In the genomic region with DNA sequence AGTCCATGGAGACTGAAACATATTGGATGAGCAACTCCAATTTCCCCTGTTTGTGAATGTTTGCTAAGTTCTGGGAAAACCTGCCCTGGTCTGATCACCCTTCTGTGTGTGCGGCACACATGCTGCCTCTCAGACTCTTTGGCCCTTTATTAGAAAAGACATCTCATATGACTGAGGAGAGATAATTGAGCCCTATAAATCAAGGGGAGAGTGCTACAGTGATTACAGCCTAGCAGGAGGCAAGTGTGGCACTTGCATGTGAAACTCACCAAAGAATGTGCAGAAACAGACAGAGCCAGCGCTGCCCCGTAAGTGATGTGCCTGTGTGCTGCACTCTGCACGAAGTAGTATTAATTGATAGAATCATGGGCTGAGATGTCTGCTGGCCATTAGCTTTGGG, we compare ENCODE assay signal across 30 mouse cellular contexts.
DNase-seq lines count a peak whose midpoint lies in the region; ATAC-seq and TF ChIP-seq lines count a peak whose summit lies in the region.
"Had no signal": no experiment of that assay in that cellular context is flagged by ENCODE, and none has a peak within 500 bp of the region (broad histone marks: within the 10 kb centered on the region; RNA-seq: fewer than 3 reads in every experiment).

No protein-coding gene starts in this region.

- no peak for TF ChIP-seq CTCF in cerebellum, adult 2 months (IDR thresholded peaks at IDR 0.05; ENCODE audit: borderline replicate concordance, insufficient read depth, low read depth, low read length)

- H3K4me2 ChIP-seq in embryonic facial prominence, embryonic 11.5 days (ENCODE audit: low read depth, low read length), result no peak overlapping the region
- no peak overlapping the region for H3K4me2 ChIP-seq in hindbrain, embryonic 15.5 days
- H3K4me2 ChIP-seq in hindbrain, embryonic 11.5 days (replicated peaks; ENCODE audit: low read depth, low read length), result no peak overlapping the region
- H3K4me2 ChIP-seq in neural tube, embryonic 13.5 days, result no peak overlapping the region
- H3K4me2 ChIP-seq: embryonic facial prominence, embryonic 15.5 days; forebrain, embryonic 13.5 days; hindbrain, embryonic 14.5 days; limb, embryonic 15.5 days; liver, embryonic 13.5 days; midbrain, embryonic 13.5 days; stomach, embryonic 15.5 days had no signal

- no peak overlapping the region for H3K27ac ChIP-seq in embryonic facial prominence, embryonic 11.5 days (replicated peaks; ENCODE audit: low read depth, low read length)
- H3K27ac ChIP-seq in embryonic facial prominence, embryonic 10.5 days (replicated peaks), result no peak overlapping the region
- no peak overlapping the region for H3K27ac ChIP-seq in hindbrain, embryonic 15.5 days (replicated peaks)
- no peak overlapping the region for H3K27ac ChIP-seq in hindbrain, embryonic 11.5 days (ENCODE audit: low read depth, low read length)
- H3K27ac ChIP-seq in neural tube, embryonic 13.5 days (replicated peaks), result 0 out of 2 replicates have a peak overlapping the region, but pooled peaks have one; percentile 4
- no peak overlapping the region for H3K27ac ChIP-seq in cerebellum, adult 2 months (ENCODE audit: insufficient read depth, low read length)
- H3K27ac ChIP-seq: embryonic facial prominence, embryonic 15.5 days; forebrain, embryonic 13.5 days; hindbrain, embryonic 14.5 days; limb, embryonic 15.5 days; liver, embryonic 13.5 days; midbrain, embryonic 13.5 days; stomach, embryonic 15.5 days had no signal

- no peak overlapping the region for H3K9ac ChIP-seq in embryonic facial prominence, embryonic 11.5 days (replicated peaks; ENCODE audit: low read length)
- H3K9ac ChIP-seq in hindbrain, embryonic 15.5 days, result no peak overlapping the region
- no peak overlapping the region for H3K9ac ChIP-seq in hindbrain, embryonic 11.5 days (ENCODE audit: low read depth, low read length)
- H3K9ac ChIP-seq in neural tube, embryonic 13.5 days, result no peak overlapping the region
- H3K9ac ChIP-seq: embryonic facial prominence, embryonic 15.5 days; forebrain, embryonic 13.5 days; hindbrain, embryonic 14.5 days; limb, embryonic 15.5 days; liver, embryonic 13.5 days; midbrain, embryonic 13.5 days; stomach, embryonic 15.5 days had no signal

- no peak for ATAC-seq in embryonic facial prominence, embryonic 11.5 days (replicated peaks; ENCODE audit: insufficient number of reproducible peaks, low FRiP score, low TSS enrichment, low read depth)
- 0 out of 2 replicates have a peak, but pooled peaks have one; percentile 40 for ATAC-seq in hindbrain, embryonic 15.5 days (ENCODE audit: low FRiP score, low read depth)
- ATAC-seq in hindbrain, embryonic 11.5 days (ENCODE audit: low FRiP score), result no peak
- ATAC-seq in neural tube, embryonic 13.5 days (ENCODE audit: low read depth), result peak; percentile 70
- ATAC-seq: forebrain, embryonic 13.5 days; lung, postnatal 0 days; midbrain, embryonic 13.5 days; Patski had no signal

- 53% methylated on average over 4 of the region's 4 CpGs for WGBS in embryonic facial prominence, embryonic 11.5 days
- WGBS in embryonic facial prominence, embryonic 10.5 days, result 70% methylated on average over 4 of the region's 4 CpGs
- WGBS in hindbrain, embryonic 15.5 days, result 65% methylated on average over 4 of the region's 4 CpGs
- WGBS in hindbrain, embryonic 11.5 days, result 81% methylated on average over 4 of the region's 4 CpGs
- 39% methylated on average over 4 of the region's 4 CpGs for WGBS in neural tube, embryonic 13.5 days
- WGBS in cerebellum, adult 2 months, result 84% methylated on average over 4 of the region's 4 CpGs

- H3K36me3 ChIP-seq in embryonic facial prominence, embryonic 11.5 days (replicated peaks; ENCODE audit: control insufficient read depth, insufficient read depth, low read depth, low read length), result no peaks in the 10 kb centered on the region
- no peaks in the 10 kb centered on the region for H3K36me3 ChIP-seq in embryonic facial prominence, embryonic 10.5 days (replicated peaks)
- H3K36me3 ChIP-seq in hindbrain, embryonic 15.5 days, result no peaks in the 10 kb centered on the region
- H3K36me3 ChIP-seq in hindbrain, embryonic 11.5 days (ENCODE audit: control insufficient read depth, insufficient read depth, low read length), result no peaks in the 10 kb centered on the region
- no peaks in the 10 kb centered on the region for H3K36me3 ChIP-seq in neural tube, embryonic 13.5 days
- H3K36me3 ChIP-seq: embryonic facial prominence, embryonic 15.5 days; G1E; limb, embryonic 15.5 days; liver, embryonic 13.5 days; midbrain, embryonic 13.5 days; stomach, embryonic 15.5 days had no signal

- no peaks in the 10 kb centered on the region for H3K9me3 ChIP-seq in embryonic facial prominence, embryonic 11.5 days (replicated peaks; ENCODE audit: control insufficient read depth, low read length)
- no peaks in the 10 kb centered on the region for H3K9me3 ChIP-seq in embryonic facial prominence, embryonic 10.5 days
- H3K9me3 ChIP-seq in hindbrain, embryonic 15.5 days, result no peaks in the 10 kb centered on the region
- H3K9me3 ChIP-seq in hindbrain, embryonic 11.5 days (ENCODE audit: control insufficient read depth, low read length), result no peaks in the 10 kb centered on the region
- no peaks in the 10 kb centered on the region for H3K9me3 ChIP-seq in neural tube, embryonic 13.5 days
- H3K9me3 ChIP-seq: embryonic facial prominence, embryonic 15.5 days; forebrain, embryonic 13.5 days; G1E; limb, embryonic 15.5 days; liver, embryonic 13.5 days; midbrain, embryonic 13.5 days; stomach, embryonic 15.5 days had no signal

- no peak overlapping the region for H3K4me3 ChIP-seq in embryonic facial prominence, embryonic 11.5 days (ENCODE audit: low read depth, low read length)
- H3K4me3 ChIP-seq in embryonic facial prominence, embryonic 10.5 days, result no peak overlapping the region
- H3K4me3 ChIP-seq in hindbrain, embryonic 15.5 days, result no peak overlapping the region
- no peak overlapping the region for H3K4me3 ChIP-seq in hindbrain, embryonic 11.5 days (ENCODE audit: low read depth, low read length)
- no peak overlapping the region for H3K4me3 ChIP-seq in neural tube, embryonic 13.5 days
- no peak overlapping the region for H3K4me3 ChIP-seq in cerebellum, adult 2 months (replicated peaks; ENCODE audit: insufficient read depth, low read depth, low read length)
- H3K4me3 ChIP-seq: embryonic facial prominence, embryonic 15.5 days; forebrain, embryonic 13.5 days; limb, embryonic 15.5 days; liver, embryonic 13.5 days; megakaryocyte, embryonic 14.5 days; midbrain, embryonic 13.5 days; stomach, embryonic 15.5 days had no signal

- no peaks in the 10 kb centered on the region for H3K4me1 ChIP-seq in embryonic facial prominence, embryonic 11.5 days (ENCODE audit: control insufficient read depth, insufficient read depth, low read length)
- peaks cover 23% of the 10 kb centered on the region for H3K4me1 ChIP-seq in embryonic facial prominence, embryonic 10.5 days
- peaks cover 7% of the 10 kb centered on the region for H3K4me1 ChIP-seq in hindbrain, embryonic 15.5 days (replicated peaks)
- peaks cover 4% of the 10 kb centered on the region; the same call in 1 of the 2 replicates for H3K4me1 ChIP-seq in hindbrain, embryonic 11.5 days (replicated peaks; ENCODE audit: control insufficient read depth, insufficient read depth, low read length)
- peaks cover 30% of the 10 kb centered on the region for H3K4me1 ChIP-seq in neural tube, embryonic 13.5 days (replicated peaks)
- no peaks in the 10 kb centered on the region for H3K4me1 ChIP-seq in cerebellum, adult 2 months (ENCODE audit: control insufficient read depth, insufficient read depth, low read length)
- H3K4me1 ChIP-seq: embryonic facial prominence, embryonic 15.5 days; liver, embryonic 13.5 days; megakaryocyte, embryonic 14.5 days; stomach, embryonic 15.5 days had no signal

- H3K27me3 ChIP-seq in embryonic facial prominence, embryonic 11.5 days (ENCODE audit: control insufficient read depth, insufficient read depth, low read length), result no peaks in the 10 kb centered on the region
- H3K27me3 ChIP-seq in embryonic facial prominence, embryonic 10.5 days (replicated peaks; ENCODE audit: low read depth, poor library complexity, severe bottlenecking), result no peaks in the 10 kb centered on the region
- H3K27me3 ChIP-seq in hindbrain, embryonic 15.5 days, result no peaks in the 10 kb centered on the region
- H3K27me3 ChIP-seq in hindbrain, embryonic 11.5 days (ENCODE audit: control insufficient read depth, insufficient read depth, low read length), result no peaks in the 10 kb centered on the region
- no peaks in the 10 kb centered on the region for H3K27me3 ChIP-seq in neural tube, embryonic 13.5 days
- no peaks in the 10 kb centered on the region for H3K27me3 ChIP-seq in cerebellum, adult 2 months (ENCODE audit: control insufficient read depth, insufficient read depth, low read length)
- H3K27me3 ChIP-seq: embryonic facial prominence, embryonic 15.5 days; forebrain, embryonic 13.5 days; limb, embryonic 15.5 days; liver, embryonic 13.5 days; megakaryocyte, embryonic 14.5 days; midbrain, embryonic 13.5 days; Patski; stomach, embryonic 15.5 days had no signal

- TF ChIP-seq POLR2A in cerebellum, adult 2 months (IDR thresholded peaks at IDR 0.05; ENCODE audit: borderline replicate concordance, insufficient read depth, low read length), result no peak

- DNase-seq in embryonic facial prominence, embryonic 11.5 days (ENCODE audit: low spot score), result peak; percentile 16
- no peak for DNase-seq in embryonic facial prominence, embryonic 10.5 days (ENCODE audit: low spot score)
- no peak for DNase-seq in hindbrain, embryonic 11.5 days (ENCODE audit: low spot score)
- no peak for DNase-seq in neural tube, embryonic 10.5 days (ENCODE audit: extremely low spot score, low spot score)
- DNase-seq in right cerebral cortex, postnatal 36 days (ENCODE audit: low spot score in 2 of 2), result no peak
- DNase-seq in cerebellum, adult 2 months, result no peak
- DNase-seq: adrenal gland, postnatal 10 days; cerebellum, adult 9-10 months; gastrocnemius, postnatal 25 days; heart, postnatal 4 days; kidney, adult 18-20 months; kidney, postnatal 14 days; left cerebral cortex, postnatal 4 days; liver, embryonic 13.5 days; lung, adult 18-20 months; lung, postnatal 4 days; right cerebral cortex, adult 18-20 months; right cerebral cortex, postnatal 4 days had no signal

Comparison
In these comparisons a context has a peak if more than half of its experiments do, and no peak if none do; other contexts are left out.
1. ATAC-seq: peak in hindbrain, embryonic 15.5 days (single experiment) and neural tube, embryonic 13.5 days (single experiment); none in embryonic facial prominence, embryonic 11.5 days (single experiment) and hindbrain, embryonic 11.5 days (single experiment).